Mouse (Mus musculus) forebrain, embryonic 16.5 days (tissue): Measurements from ENCODE around the gene Zic2. TPM values are rescaled to one million over a fixed set of nuclear protein-coding genes. Genes with fewer than 3 reads are reported as not detected.

ENCODE experiments used
- ATAC-seq: fragments of 200-750 bp; cut with Nextera tagmentation; 2 replicates; pipeline ENCODE4 v1.8.0; 2017; ENCODE audit warnings: mild to moderate bottlenecking, moderate library complexity
- H3K27ac ChIP-seq: fragments of 300-500 bp; sonication (generic); 2 replicates; pipeline ENCODE4 v1.5.1; 2014; ENCODE audit warnings: low read length, control low read depth
- H3K27me3 ChIP-seq: fragments of 300-500 bp; sonication (generic); replicated peaks from 2 replicates; pipeline ENCODE4 v1.6.1; 2014; ENCODE audit warnings: low read length; ENCODE audit not compliant: control insufficient read depth, insufficient read depth
- H3K36me3 ChIP-seq: fragments of 300-500 bp; sonication (generic); 2 replicates; pipeline ENCODE4 v1.6.1; 2014; ENCODE audit not compliant: control insufficient read depth, insufficient read depth
- H3K4me1 ChIP-seq: fragments of 300-500 bp; sonication (generic); replicated peaks from 2 replicates; pipeline ENCODE4 v1.6.1; 2014; ENCODE audit warnings: low read length; ENCODE audit not compliant: control insufficient read depth, insufficient read depth
- H3K4me2 ChIP-seq: fragments of 300-500 bp; sonication (generic); 2 replicates; pipeline ENCODE4 v1.6.1; 2014; ENCODE audit warnings: mild to moderate bottlenecking, low read length, control low read depth
- H3K4me3 ChIP-seq: fragments of 300-500 bp; sonication (generic); replicated peaks from 2 replicates; pipeline ENCODE4 v1.5.1; 2014; ENCODE audit warnings: mild to moderate bottlenecking, low read length, control low read depth
- H3K9ac ChIP-seq: fragments of 300-500 bp; sonication (generic); replicated peaks from 2 replicates; pipeline ENCODE4 v1.6.1; 2014; ENCODE audit warnings: low read depth, low read length, control low read depth
- H3K9me3 ChIP-seq: fragments of 300-500 bp; sonication (generic); 2 replicates; pipeline ENCODE4 v1.6.1; 2016; ENCODE audit warnings: low read length; ENCODE audit not compliant: control insufficient read depth
- WGBS: fragments of 180-500 bp; shearing (Covaris S2); extraction: QIAGEN DNeasy Blood & Tissue Kit; methylation state at CpG from one replicate; pipeline ENCODE4 v1.1.7; 2014; 5-methylcytosine and 5-hydroxymethylcytosine counted together
- polyA plus RNA-seq: library from polyadenylated mRNA; unstranded; fragments of >200 nt; fragmentation: Nextera tagmentation; extraction: Ambion mirVana; gene quantifications from 2 replicates; pipeline ENCODE4 v1.2.1, GENCODE M21; 2015

Zic2 gene
- polyA plus RNA-seq, 1 experiment from 2014 or later, result 5.6 TPM

DNA sequence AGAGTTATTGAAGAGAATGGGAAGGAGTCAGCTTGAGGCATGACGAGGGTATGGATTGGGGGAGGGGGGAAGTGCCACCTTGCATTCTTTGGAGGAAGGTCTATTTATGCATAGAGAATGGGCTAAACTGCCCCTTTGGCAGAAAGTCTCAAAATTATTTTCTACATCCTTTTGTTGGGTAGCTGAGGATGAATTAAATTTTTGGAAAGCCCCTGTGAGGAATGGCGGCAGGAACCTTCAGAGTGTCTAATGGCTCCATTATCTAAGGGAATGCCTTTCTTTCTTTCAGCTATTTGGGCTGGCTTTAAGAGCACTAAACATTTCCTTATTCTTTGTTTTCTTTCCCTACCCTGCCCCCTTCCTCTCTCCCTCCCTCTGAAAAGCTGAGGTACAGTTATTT is 5.1 kb downstream of the Zic2 start:
- Histone ChIP-seq H3K27me3 (peaks cover 38% of the 10 kb centered on the region), H3K4me1 (peaks cover 29% of the 10 kb centered on the region)

DNA sequence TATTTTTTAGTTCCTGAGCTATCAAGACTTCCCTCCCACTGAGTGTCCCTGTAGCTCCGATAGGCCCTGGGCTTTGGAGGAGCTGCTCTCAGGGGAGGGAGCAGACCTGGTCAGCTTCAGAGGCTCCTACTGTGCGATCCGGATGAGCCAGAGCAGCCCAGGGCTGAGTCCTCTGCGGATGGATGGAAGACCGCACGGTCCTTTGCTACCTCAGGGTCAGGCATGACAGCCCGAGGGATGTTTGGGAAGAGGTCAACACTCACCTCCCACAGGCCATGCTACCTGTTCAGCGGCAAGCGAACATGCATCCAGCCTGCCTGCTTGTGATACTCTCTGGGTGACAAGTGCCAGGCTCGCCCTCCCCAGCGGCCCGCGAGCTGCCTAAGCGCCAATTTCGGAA is 5.9 kb downstream of the Zic2 start:
- 24% methylated on average over 15 of the region's 15 CpGs for WGBS
- peaks cover 22% of the 10 kb centered on the region for H3K4me1 ChIP-seq
- peak overlapping the region; percentile 41 for H3K4me2 ChIP-seq
- ATAC-seq, result peak; percentile 24; the same call in 1 of the 2 replicates
- peak overlapping the region; percentile 25 for H3K4me3 ChIP-seq
- peak overlapping the region; percentile 52; the same call in 1 of the 2 replicates for H3K27ac ChIP-seq
- H3K9me3 ChIP-seq, result no peaks in the 10 kb centered on the region
- H3K27me3 ChIP-seq, result peaks cover 43% of the 10 kb centered on the region
- no peaks in the 10 kb centered on the region for H3K36me3 ChIP-seq
- peak overlapping the region; percentile 38; the same call in 1 of the 2 replicates for H3K9ac ChIP-seq

More for the DNA sequence above, 5.1 kb downstream of the Zic2 start:
- Histone ChIP-seq H3K9me3 (no peaks in the 10 kb centered on the region), H3K36me3 (no peaks in the 10 kb centered on the region), H3K4me2 (peak overlapping the region; percentile 42), H3K4me3 (peak overlapping the region; percentile 22), H3K27ac (no peak overlapping the region), H3K9ac (no peak overlapping the region)
- ATAC-seq, result no peak
- WGBS, result 19% methylated on average over 2 of the region's 2 CpGs

DNA sequence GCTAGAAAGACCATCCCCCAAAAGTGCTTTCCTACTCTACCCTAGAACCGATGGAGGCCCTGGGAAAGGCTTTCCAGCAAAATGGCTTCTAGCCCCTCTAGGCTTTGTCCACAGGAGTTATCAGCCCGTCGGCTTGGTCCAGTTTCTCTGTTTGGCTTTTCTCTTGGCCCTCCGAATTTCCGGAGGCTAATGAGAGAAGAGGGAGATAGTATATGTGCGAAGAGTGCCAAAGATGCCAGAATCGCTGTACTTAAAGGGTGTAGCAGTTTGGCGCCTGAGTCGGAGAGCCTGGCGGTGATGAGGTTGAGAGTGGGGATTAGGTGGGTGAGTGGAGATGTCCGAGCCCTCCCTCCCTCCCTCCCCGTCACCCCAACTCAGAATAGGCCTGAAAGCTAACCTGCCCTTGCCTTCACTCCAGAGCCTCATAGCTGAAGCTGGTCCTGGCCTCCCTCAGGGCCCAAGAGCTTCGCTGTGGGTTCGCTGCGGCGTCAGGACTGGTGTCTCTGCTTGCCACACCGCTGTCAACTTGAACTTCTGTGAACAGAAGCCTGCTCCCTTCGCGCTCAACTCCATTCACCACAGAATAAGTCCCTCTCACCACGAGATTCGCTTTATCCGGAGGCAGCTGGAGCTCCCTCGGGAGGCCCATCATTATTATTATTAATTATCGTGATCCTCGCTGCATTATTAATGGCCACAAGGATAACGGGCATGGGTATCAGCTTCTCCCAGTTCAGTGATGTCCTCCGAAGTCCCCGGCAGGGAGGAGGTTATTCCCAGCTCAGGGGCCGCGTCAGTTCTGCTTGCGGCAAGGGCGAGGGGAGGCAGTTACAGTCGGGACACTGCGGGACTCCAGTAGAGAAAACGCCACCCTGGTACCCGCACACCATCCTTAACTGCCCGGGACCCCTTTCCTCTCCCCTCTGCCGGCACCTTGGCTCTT is 7.1 kb downstream of the Zic2 start:
- Histone ChIP-seq H3K9me3 (no peaks in the 10 kb centered on the region), H3K4me2 (peak overlapping the region; percentile 41), H3K9ac (peak overlapping the region; percentile 45), H3K27me3 (peaks cover 46% of the 10 kb centered on the region), H3K36me3 (no peaks in the 10 kb centered on the region), H3K4me3 (peak overlapping the region; percentile 12), H3K27ac (peak overlapping the region; percentile 67), H3K4me1 (peaks cover 19% of the 10 kb centered on the region)
- 12% methylated on average over 38 of the region's 38 CpGs for WGBS
- peak; percentile 5; the same call in 1 of the 2 replicates for ATAC-seq

DNA sequence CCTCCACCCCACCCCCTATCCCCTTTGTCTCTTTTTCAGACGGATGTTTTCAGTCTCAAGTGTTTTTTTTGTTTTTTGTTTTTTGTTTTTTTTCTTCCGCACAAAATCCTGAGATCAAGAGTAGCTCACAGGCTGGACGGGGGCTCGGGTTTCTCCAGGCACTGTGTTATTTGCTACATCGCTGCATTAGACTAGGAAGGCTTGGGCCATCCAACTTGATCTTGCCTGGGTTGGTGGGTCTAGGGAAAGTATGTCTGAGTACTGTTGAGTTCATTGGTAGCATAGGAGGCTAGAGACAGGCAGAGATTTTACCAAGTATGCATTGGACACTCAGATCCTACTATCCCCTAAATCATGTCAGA is 7.8 kb downstream of the Zic2 start:
- Histone ChIP-seq H3K4me2 (peak overlapping the region; percentile 41), H3K27me3 (peaks cover 47% of the 10 kb centered on the region), H3K4me3 (peak overlapping the region; percentile 12), H3K4me1 (peaks cover 19% of the 10 kb centered on the region), H3K9ac (peak overlapping the region; percentile 45), H3K36me3 (no peaks in the 10 kb centered on the region), H3K27ac (peak overlapping the region; percentile 67), H3K9me3 (no peaks in the 10 kb centered on the region)
- ATAC-seq, result no peak
- WGBS, result 14% methylated on average over 5 of the region's 5 CpGs

DNA sequence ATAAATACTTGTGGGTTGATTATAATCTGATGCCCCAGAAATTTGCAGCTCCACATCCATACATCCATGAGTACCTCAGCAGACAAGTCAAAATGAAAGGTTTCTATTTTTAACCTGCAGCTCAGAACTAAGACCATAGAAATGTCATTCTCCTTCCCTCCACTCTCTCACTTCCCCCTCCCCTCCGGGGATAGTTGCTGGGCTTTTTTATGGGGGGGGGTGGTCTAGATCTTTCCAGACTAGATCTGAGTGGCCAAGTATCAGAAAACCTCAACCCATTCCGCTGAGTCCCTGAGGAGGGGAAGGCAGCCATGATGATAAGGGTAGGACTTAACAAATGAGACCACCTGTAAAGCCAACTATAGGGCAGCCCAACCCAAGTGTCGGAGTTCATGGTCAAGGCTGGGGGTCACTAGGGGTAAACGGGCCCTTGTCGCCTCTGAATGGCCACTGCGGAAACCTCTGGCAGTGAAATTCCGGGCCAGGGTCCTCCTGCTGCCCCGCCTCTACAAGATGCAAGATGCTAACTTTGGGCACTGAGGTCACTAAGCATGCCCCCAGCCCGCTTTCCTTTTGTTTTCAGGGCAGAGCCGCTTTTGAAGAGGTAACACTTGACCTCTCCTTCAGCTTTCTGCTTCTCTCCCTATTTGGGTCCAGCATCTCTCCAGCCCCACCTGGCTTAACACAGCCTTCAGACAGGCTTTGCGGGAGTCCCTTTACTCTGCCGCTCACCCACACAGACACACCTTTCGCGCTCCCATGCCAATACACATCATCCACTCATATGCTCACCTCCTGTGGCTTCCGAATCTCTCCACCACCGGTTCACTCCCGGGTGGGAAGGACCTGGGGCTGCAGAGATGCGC is 8.6 kb downstream of the Zic2 start:
- Histone ChIP-seq H3K4me2 (peak overlapping the region; percentile 31), H3K9ac (no peak overlapping the region), H3K36me3 (no peaks in the 10 kb centered on the region), H3K4me1 (peaks cover 17% of the 10 kb centered on the region), H3K27me3 (peaks cover 46% of the 10 kb centered on the region), H3K9me3 (no peaks in the 10 kb centered on the region), H3K27ac (peak overlapping the region; percentile 23; the same call in 1 of the 2 replicates), H3K4me3 (no peak overlapping the region)
- WGBS, result 23% methylated on average over 18 of the region's 18 CpGs
- no peak for ATAC-seq

DNA sequence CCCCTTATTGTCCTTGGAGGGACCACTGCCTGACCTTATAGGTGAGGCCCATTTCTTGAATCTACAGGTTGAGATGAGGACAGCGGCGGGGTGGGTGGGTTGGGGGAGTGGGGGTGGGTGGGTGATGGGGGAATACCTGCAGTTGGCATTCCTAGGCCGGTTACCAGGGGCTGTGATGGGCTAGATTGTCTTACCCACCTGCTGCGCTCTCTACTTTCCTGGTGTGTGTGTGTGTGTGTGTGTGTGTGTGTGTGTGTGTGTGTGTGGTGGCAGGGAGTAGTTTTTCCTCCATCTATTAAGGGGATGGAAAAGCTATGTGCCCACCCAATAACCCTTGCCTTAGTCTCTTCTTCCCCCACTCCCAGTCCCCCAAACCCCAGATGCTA is 9.2 kb downstream of the Zic2 start:
- H3K4me1 ChIP-seq, result peaks cover 15% of the 10 kb centered on the region
- peaks cover 50% of the 10 kb centered on the region for H3K27me3 ChIP-seq
- H3K4me3 ChIP-seq, result no peak overlapping the region
- peak overlapping the region; percentile 44; the same call in 1 of the 2 replicates for H3K27ac ChIP-seq
- ATAC-seq, result no peak
- 36% methylated on average over 4 of the region's 4 CpGs for WGBS
- H3K4me2 ChIP-seq, result peak overlapping the region; percentile 31
- no peak overlapping the region for H3K9ac ChIP-seq
- H3K36me3 ChIP-seq, result no peaks in the 10 kb centered on the region
- no peaks in the 10 kb centered on the region for H3K9me3 ChIP-seq

DNA sequence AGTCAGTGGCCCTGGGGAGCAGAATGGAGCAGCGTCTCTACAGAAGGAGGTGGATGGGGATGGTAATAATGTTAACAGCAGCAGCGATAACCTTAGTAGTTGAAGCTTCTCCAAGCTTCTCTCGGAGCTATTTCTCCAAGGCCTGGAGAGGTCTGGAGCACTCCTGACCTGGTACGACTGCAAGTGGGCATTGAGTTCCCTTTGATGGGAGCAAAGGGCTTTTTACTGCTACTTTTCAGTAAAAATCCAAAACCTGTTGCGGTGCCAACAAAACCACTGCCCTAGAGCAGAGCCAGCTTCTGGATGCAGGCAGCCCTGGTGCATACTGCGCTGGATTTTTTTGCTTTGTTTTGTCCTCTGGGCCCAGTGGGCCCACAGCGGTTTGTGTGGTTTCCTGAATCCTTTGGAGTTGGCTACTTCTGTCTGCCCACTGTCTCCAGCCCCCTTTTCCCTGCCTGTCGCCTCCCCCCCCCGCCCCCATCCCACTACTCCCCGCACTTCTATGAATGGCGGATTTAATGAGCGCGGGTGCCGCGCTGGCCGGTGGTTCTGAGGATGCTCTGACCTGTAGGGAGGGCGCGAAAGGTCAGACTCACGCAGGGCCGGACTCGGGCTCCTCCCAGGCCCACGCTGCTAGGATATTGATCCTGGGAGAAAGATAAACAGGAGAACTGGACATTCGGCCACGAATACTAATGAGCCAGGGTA is 9.8 kb downstream of the Zic2 start:
- peaks cover 50% of the 10 kb centered on the region for H3K27me3 ChIP-seq
- ATAC-seq, result 0 out of 2 replicates have a peak, but pooled peaks have one; percentile 23
- 10% methylated on average over 23 of the region's 24 CpGs for WGBS

GRCm38 (mm10) chr14:122485635-122486181 is 10.5 kb downstream of the Zic2 start:
- Histone ChIP-seq H3K27me3 (peaks cover 48% of the 10 kb centered on the region), H3K9ac (no peak overlapping the region), H3K9me3 (no peaks in the 10 kb centered on the region), H3K27ac (peak overlapping the region; percentile 66), H3K4me1 (peaks cover 21% of the 10 kb centered on the region), H3K4me2 (peak overlapping the region; percentile 35), H3K36me3 (no peaks in the 10 kb centered on the region), H3K4me3 (no peak overlapping the region)
- 13% methylated on average over 12 of the region's 12 CpGs for WGBS
- ATAC-seq, result no peak

More for the DNA sequence above, 9.8 kb downstream of the Zic2 start:
- peaks cover 15% of the 10 kb centered on the region for H3K4me1 ChIP-seq
- H3K4me3 ChIP-seq, result no peak overlapping the region
- no peaks in the 10 kb centered on the region for H3K36me3 ChIP-seq
- H3K4me2 ChIP-seq, result peak overlapping the region; percentile 35
- no peaks in the 10 kb centered on the region for H3K9me3 ChIP-seq
- peak overlapping the region; percentile 66 for H3K27ac ChIP-seq
- H3K9ac ChIP-seq, result no peak overlapping the region
